Mouse (Mus musculus): ENCODE measurements around the gene Heatr5a.

- TF ChIP-seq POLR2A (IDR thresholded peaks at IDR 0.05; ENCODE audit: low read depth, low read length) (no peak), CTCF (conservative IDR thresholded peaks at IDR 0.05; ENCODE audit: insufficient read depth, insufficient read length, low read depth, low read length) (no peak)
Measured at GRCm38 (mm10) chr12:51831931-51832330, 139.2 kb downstream of the Heatr5a start.

All from kidney, adult 2 months (tissue).